ENCODE assay signal across 8 mouse cellular contexts in the genomic region with DNA sequence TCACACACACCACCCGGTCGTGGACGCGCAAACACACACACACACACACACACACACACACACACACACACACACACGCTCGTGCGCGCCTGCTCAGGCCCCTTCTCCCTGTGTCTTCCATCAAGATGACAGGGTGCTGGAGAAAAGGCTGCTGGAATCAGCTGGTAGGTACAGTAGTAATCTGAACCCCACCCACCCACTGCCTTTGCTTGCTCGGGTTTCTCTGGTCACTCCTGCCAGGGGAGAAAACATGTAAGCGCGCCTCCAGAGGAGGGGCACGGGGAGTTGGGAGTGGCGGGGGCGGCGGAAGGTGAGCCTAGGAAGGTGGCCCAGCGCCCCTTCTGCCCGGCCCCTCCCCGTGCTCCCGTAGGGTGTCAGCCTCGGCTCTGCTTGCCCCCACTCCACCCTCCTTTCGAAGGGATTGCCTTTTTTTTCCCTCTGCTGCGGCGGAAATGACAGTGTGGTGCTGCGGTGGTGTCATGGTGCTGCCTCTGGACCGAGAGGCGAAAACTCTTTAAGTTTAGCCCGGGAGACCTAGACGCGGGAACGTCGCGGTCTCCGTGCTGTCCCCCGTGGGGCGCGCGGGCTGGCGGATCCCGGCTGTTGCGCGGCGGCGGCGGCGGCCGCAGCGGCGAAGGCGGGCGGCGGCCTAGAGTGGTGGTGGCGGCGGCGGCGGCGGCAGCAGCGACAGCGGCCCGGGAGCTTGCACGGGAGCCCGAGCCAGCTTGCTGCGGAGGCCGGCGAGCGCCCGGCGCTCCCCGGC. TPM values are rescaled to one million over a fixed set of nuclear protein-coding genes. Genes with fewer than 3 reads are reported as not detected.
DNase-seq lines count a peak whose midpoint lies in the region; ATAC-seq and TF ChIP-seq lines count a peak whose summit lies in the region.

Gene Mid2, plus strand, starts transcription at position 121 of the 763 bp plus-strand sequence.

- 0 out of 2 replicates have a peak, but pooled peaks have one; percentile 4 for TF ChIP-seq POLR2A in cerebellum, adult 2 months (IDR thresholded peaks at IDR 0.05; ENCODE audit: borderline replicate concordance, insufficient read depth, low read length)
- peak; percentile 32; the same call in 1 of the 2 replicates for TF ChIP-seq POLR2A in lung, adult 2 months (IDR thresholded peaks at IDR 0.05; ENCODE audit: borderline replicate concordance, extremely low read depth, low read depth, low read length)

- peak within 1 kb of the TSS; percentile 91 for H3K4me3 ChIP-seq in cerebellum, adult 2 months (replicated peaks; ENCODE audit: insufficient read depth, low read depth, low read length)
- H3K4me3 ChIP-seq in layer of hippocampus, adult 2 months = peak within 1 kb of the TSS; percentile 63
- H3K4me3 ChIP-seq in lung, adult 2 months (replicated peaks; ENCODE audit: extremely low read depth, low read depth, low read length) = peak within 1 kb of the TSS; percentile 94

- TF ChIP-seq CTCF in Patski (IDR thresholded peaks at IDR 0.05) = no peak
- TF ChIP-seq CTCF in cerebellum, adult 2 months (IDR thresholded peaks at IDR 0.05; ENCODE audit: borderline replicate concordance, insufficient read depth, low read depth, low read length) = no peak
- TF ChIP-seq CTCF in layer of hippocampus, adult 2 months (conservative IDR thresholded peaks at IDR 0.05) = no peak
- no peak for TF ChIP-seq CTCF in lung, adult 2 months (IDR thresholded peaks at IDR 0.05; ENCODE audit: insufficient read depth, low read length)

- CTCF ChIA-PET in Patski (lab: Charles Lee) = no interaction called here

- 8% methylated on average over 36 of the region's 68 CpGs for WGBS in cerebellum, adult 2 months
- 32% methylated on average over 64 of the region's 68 CpGs for WGBS in lung, adult 2 months

- H3K4me1 ChIP-seq in cerebellum, adult 2 months (ENCODE audit: control insufficient read depth, insufficient read depth, low read length) = no peaks in the 10 kb centered on the region; the same call in 1 of the 2 replicates
- H3K4me1 ChIP-seq in lung, adult 2 months (ENCODE audit: control insufficient read depth, insufficient read depth, low read length) = no peaks in the 10 kb centered on the region; the same call in 1 of the 2 replicates

- peak; percentile 49 for ATAC-seq in Patski
- ATAC-seq in frontal cortex, adult (ENCODE audit: low TSS enrichment) = peak; percentile 69
- ATAC-seq in hematopoietic stem cell, adult 5-6 weeks (replicated peaks in 1 of 2; ENCODE audit: insufficient read depth in 1 of 2, low FRiP score in 2 of 2, low TSS enrichment in 1 of 2, low read depth in 1 of 2, poor library complexity in 2 of 2, severe bottlenecking in 2 of 2) = peak; percentile 32 to 56; a peak in 3 of 4 replicates
- no peak for ATAC-seq in monocyte, adult 5-6 weeks (replicated peaks; ENCODE audit: insufficient number of reproducible peaks, low FRiP score, low TSS enrichment, poor library complexity, severe bottlenecking)

- H3K27ac ChIP-seq in cerebellum, adult 2 months (ENCODE audit: insufficient read depth, low read length) = peak within 1 kb of the TSS; percentile 63
- H3K27ac ChIP-seq in layer of hippocampus, adult 2 months = peak within 1 kb of the TSS; percentile 86

- no peak for DNase-seq in Patski (ENCODE audit: low read depth, low spot score)
- peak; percentile 55 to 64 for DNase-seq in cerebellum, adult 2 months
- peak in 1 of 2 experiments; percentile 10 for DNase-seq in layer of hippocampus, adult 2 months (ENCODE audit: low spot score in 2 of 2)
- DNase-seq in lung, adult 2 months = peak; percentile 50
- DNase-seq in ovary, postnatal 14 days (ENCODE audit: low spot score) = peak; percentile 10

- in situ Hi-C loops in Patski (cut with MboI; ENCODE audit: low pct_unique_long_range_greater_than_20kb) = no loop called here

- POLR2A ChIA-PET in Patski (lab: Charles Lee) = no interaction called here

- H3K27me3 ChIP-seq in Patski = peaks cover 3% of the 10 kb centered on the region
- no peaks in the 10 kb centered on the region for H3K27me3 ChIP-seq in cerebellum, adult 2 months (ENCODE audit: control insufficient read depth, insufficient read depth, low read length)

RNA-seq across cellular contexts. Expression of gene Mid2, which starts in this region (rescaled TPM):
- polyA plus RNA-seq in Patski (2021) = 14.5 TPM
- polyA plus RNA-seq in cerebellum, adult 2 months (2012; rRNA removed) = 16.3 and 18.1 TPM in 2 replicates
- 0.84 and 2.3 TPM in 2 replicates for total RNA-seq in hematopoietic stem cell, adult 5-6 weeks (2017)
- total RNA-seq in layer of hippocampus, adult 2 months (2021) = 10 to 100 TPM; 22.3 to 24.8 TPM
- polyA plus RNA-seq in lung, adult 2 months (2012; rRNA removed) = 20.8 and 23.3 TPM in 2 replicates
- 0.19 to 0.29 TPM in 2 of 3 replicates, not detected in the other for total RNA-seq in monocyte, adult 5-6 weeks (2017)
